Mouse (Mus musculus): Measurements from ENCODE around the gene Krt12. TPM values are rescaled to one million over a fixed set of nuclear protein-coding genes. Genes with fewer than 3 reads are reported as not detected.

The Krt12 gene
- polyA plus RNA-seq, 1 experiment = not detected

GRCm38 (mm10) chr11:99388661-99389060 lies 33.4 kb downstream of the Krt12 start:
- H3K4me1 ChIP-seq (ENCODE audit: control insufficient read depth, insufficient read depth, low read length) = peaks cover 3% of the 10 kb centered on the region
- no peak overlapping the region for H3K27ac ChIP-seq (ENCODE audit: insufficient read depth, low read depth, low read length)
- no peak for TF ChIP-seq POLR2A (IDR thresholded peaks at IDR 0.05; ENCODE audit: borderline replicate concordance, low read depth, low read length)
- no peak for TF ChIP-seq CTCF (IDR thresholded peaks at IDR 0.05; ENCODE audit: low read depth, low read length)
- no peak overlapping the region for H3K4me3 ChIP-seq (ENCODE audit: insufficient read depth, low read length)

GRCm38 (mm10) chr11:99385813-99386721 lies 36.0 kb downstream of the Krt12 start:
- Histone ChIP-seq H3K4me3 (ENCODE audit: insufficient read depth, low read length) (peak overlapping the region; percentile 66), H3K4me1 (ENCODE audit: control insufficient read depth, insufficient read depth, low read length) (peaks cover 3% of the 10 kb centered on the region), H3K27ac (ENCODE audit: insufficient read depth, low read depth, low read length) (peak overlapping the region; percentile 81)
- TF ChIP-seq CTCF (IDR thresholded peaks at IDR 0.05; ENCODE audit: low read depth, low read length) = no peak
- no peak for TF ChIP-seq POLR2A (IDR thresholded peaks at IDR 0.05; ENCODE audit: borderline replicate concordance, low read depth, low read length)

GRCm38 (mm10) chr11:99379568-99379967 lies 42.5 kb downstream of the Krt12 start:
- TF ChIP-seq CTCF (IDR thresholded peaks at IDR 0.05; ENCODE audit: low read depth, low read length) = peak; percentile 94
- TF ChIP-seq POLR2A (IDR thresholded peaks at IDR 0.05; ENCODE audit: borderline replicate concordance, low read depth, low read length) = no peak

GRCm38 (mm10) chr11:99374803-99375202 lies 47.3 kb downstream of the Krt12 start, which contains the start of gene Krt28:
TSS of gene Krt28 (minus strand) at chr11:99374903.
- TF ChIP-seq CTCF (IDR thresholded peaks at IDR 0.05; ENCODE audit: low read depth, low read length) (no peak), POLR2A (IDR thresholded peaks at IDR 0.05; ENCODE audit: borderline replicate concordance, low read depth, low read length) (no peak)
- Histone ChIP-seq H3K4me1 (ENCODE audit: control insufficient read depth, insufficient read depth, low read length) (peaks cover under 1% of the 10 kb centered on the region), H3K4me3 (ENCODE audit: insufficient read depth, low read length) (no peak within 1 kb of the TSS), H3K27ac (ENCODE audit: insufficient read depth, low read depth, low read length) (no peak within 1 kb of the TSS)

More at GRCm38 (mm10) chr11:99379568-99379967, 42.5 kb downstream of the Krt12 start:
- no peaks in the 10 kb centered on the region for H3K4me1 ChIP-seq (ENCODE audit: control insufficient read depth, insufficient read depth, low read length)
- H3K4me3 ChIP-seq (ENCODE audit: insufficient read depth, low read length) = no peak overlapping the region
- H3K27ac ChIP-seq (ENCODE audit: insufficient read depth, low read depth, low read length) = no peak overlapping the region

GRCm38 (mm10) chr11:99369853-99370451 lies 52.1 kb downstream of the Krt12 start:
- H3K27ac ChIP-seq (ENCODE audit: insufficient read depth, low read depth, low read length) = no peak overlapping the region
- no peak overlapping the region for H3K4me3 ChIP-seq (ENCODE audit: insufficient read depth, low read length)
- TF ChIP-seq CTCF (IDR thresholded peaks at IDR 0.05; ENCODE audit: low read depth, low read length) = no peak
- TF ChIP-seq POLR2A (IDR thresholded peaks at IDR 0.05; ENCODE audit: borderline replicate concordance, low read depth, low read length) = no peak
- peaks cover 3% of the 10 kb centered on the region for H3K4me1 ChIP-seq (ENCODE audit: control insufficient read depth, insufficient read depth, low read length)

- Histone ChIP-seq H3K4me1 (ENCODE audit: control insufficient read depth, insufficient read depth, low read length) (peaks cover 3% of the 10 kb centered on the region), H3K27ac (ENCODE audit: insufficient read depth, low read depth, low read length) (no peak overlapping the region), H3K4me3 (ENCODE audit: insufficient read depth, low read length) (no peak overlapping the region)
- TF ChIP-seq CTCF (IDR thresholded peaks at IDR 0.05; ENCODE audit: low read depth, low read length) (no peak), POLR2A (IDR thresholded peaks at IDR 0.05; ENCODE audit: borderline replicate concordance, low read depth, low read length) (no peak)
Measured at GRCm38 (mm10) chr11:99369229-99369628, 52.8 kb downstream of the Krt12 start.

- Histone ChIP-seq H3K4me3 (ENCODE audit: insufficient read depth, low read length) (no peak overlapping the region), H3K4me1 (ENCODE audit: control insufficient read depth, insufficient read depth, low read length) (peaks cover 3% of the 10 kb centered on the region), H3K27ac (ENCODE audit: insufficient read depth, low read depth, low read length) (no peak overlapping the region)
- TF ChIP-seq POLR2A (IDR thresholded peaks at IDR 0.05; ENCODE audit: borderline replicate concordance, low read depth, low read length) = no peak
- no peak for TF ChIP-seq CTCF (IDR thresholded peaks at IDR 0.05; ENCODE audit: low read depth, low read length)
Measured at GRCm38 (mm10) chr11:99366791-99367190, 55.3 kb downstream of the Krt12 start.

Other genes with a start within 250 kb of the Krt12 start
- gene Smarce1, start 191.2 kb downstream of the Krt12 start, polyA plus RNA-seq (2012; ENCODE audit: insufficient read depth, insufficient read length, missing spikeins) = 98.6 and 111 TPM in 2 replicates
- gene Krt222, start 178.2 kb downstream of the Krt12 start, polyA plus RNA-seq (2012; ENCODE audit: insufficient read depth, insufficient read length, missing spikeins) = not detected in 2 replicates
- gene Krt24, start 137.0 kb downstream of the Krt12 start, polyA plus RNA-seq (2012; ENCODE audit: insufficient read depth, insufficient read length, missing spikeins) = not detected in 2 replicates
- not detected in 2 replicates for gene Krt25, start 99.3 kb downstream of the Krt12 start, polyA plus RNA-seq (2012; ENCODE audit: insufficient read depth, insufficient read length, missing spikeins)
- gene Krt26, start 84.3 kb downstream of the Krt12 start, polyA plus RNA-seq (2012; ENCODE audit: insufficient read depth, insufficient read length, missing spikeins) = not detected in 2 replicates
- gene Krt27, start 71.2 kb downstream of the Krt12 start, polyA plus RNA-seq (2012; ENCODE audit: insufficient read depth, insufficient read length, missing spikeins) = not detected in 2 replicates
- gene Krt28, start 47.4 kb downstream of the Krt12 start, polyA plus RNA-seq (2012; ENCODE audit: insufficient read depth, insufficient read length, missing spikeins) = not detected in 2 replicates
- gene Krt10, start 32.9 kb downstream of the Krt12 start, polyA plus RNA-seq (2012; ENCODE audit: insufficient read depth, insufficient read length, missing spikeins) = 5.0 and 6.4 TPM in 2 replicates
- gene Krt20, start 15.9 kb upstream of the Krt12 start, polyA plus RNA-seq (2012; ENCODE audit: insufficient read depth, insufficient read length, missing spikeins) = not detected in 2 replicates
- gene Krt23, start 70.9 kb upstream of the Krt12 start, polyA plus RNA-seq (2012; ENCODE audit: insufficient read depth, insufficient read length, missing spikeins) = not detected in 2 replicates
- gene Krt39, start 99.1 kb upstream of the Krt12 start, polyA plus RNA-seq (2012; ENCODE audit: insufficient read depth, insufficient read length, missing spikeins) = not detected in 2 replicates
- not detected in 2 replicates for gene Krt40, start 120.9 kb upstream of the Krt12 start, polyA plus RNA-seq (2012; ENCODE audit: insufficient read depth, insufficient read length, missing spikeins)
- not detected in 2 replicates for gene Krtap3-3, start 128.6 kb upstream of the Krt12 start, polyA plus RNA-seq (2012; ENCODE audit: insufficient read depth, insufficient read length, missing spikeins)
- gene Krtap3-2, start 134.6 kb upstream of the Krt12 start, polyA plus RNA-seq (2012; ENCODE audit: insufficient read depth, insufficient read length, missing spikeins) = not detected in 2 replicates
- not detected in 2 replicates for gene Gm11939, start 137.2 kb upstream of the Krt12 start, polyA plus RNA-seq (2012; ENCODE audit: insufficient read depth, insufficient read length, missing spikeins)
- not detected in 2 replicates for gene Krtap3-1, start 144.4 kb upstream of the Krt12 start, polyA plus RNA-seq (2012; ENCODE audit: insufficient read depth, insufficient read length, missing spikeins)
- gene Krtap1-5, start 158.8 kb upstream of the Krt12 start, polyA plus RNA-seq (2012; ENCODE audit: insufficient read depth, insufficient read length, missing spikeins) = not detected in 2 replicates
- not detected in 2 replicates for gene Krtap1-4, start 161.4 kb upstream of the Krt12 start, polyA plus RNA-seq (2012; ENCODE audit: insufficient read depth, insufficient read length, missing spikeins)
- gene Krtap1-3, start 169.1 kb upstream of the Krt12 start, polyA plus RNA-seq (2012; ENCODE audit: insufficient read depth, insufficient read length, missing spikeins) = not detected in 2 replicates
- not detected in 2 replicates for gene Krtap9-3, start 175.8 kb upstream of the Krt12 start, polyA plus RNA-seq (2012; ENCODE audit: insufficient read depth, insufficient read length, missing spikeins)
- not detected in 2 replicates for gene Gm11938, start 181.0 kb upstream of the Krt12 start, polyA plus RNA-seq (2012; ENCODE audit: insufficient read depth, insufficient read length, missing spikeins)
- not detected in 2 replicates for gene Gm11937, start 187.9 kb upstream of the Krt12 start, polyA plus RNA-seq (2012; ENCODE audit: insufficient read depth, insufficient read length, missing spikeins)
- not detected in 2 replicates for gene Krtap2-4, start 192.6 kb upstream of the Krt12 start, polyA plus RNA-seq (2012; ENCODE audit: insufficient read depth, insufficient read length, missing spikeins)
- gene Gm11562, start 198.2 kb upstream of the Krt12 start, polyA plus RNA-seq (2012; ENCODE audit: insufficient read depth, insufficient read length, missing spikeins) = not detected in 2 replicates
- gene Krtap4-1, start 206.0 kb upstream of the Krt12 start, polyA plus RNA-seq (2012; ENCODE audit: insufficient read depth, insufficient read length, missing spikeins) = not detected in 2 replicates
- not detected in 2 replicates for gene Krtap4-2, start 212.8 kb upstream of the Krt12 start, polyA plus RNA-seq (2012; ENCODE audit: insufficient read depth, insufficient read length, missing spikeins)
- gene Krtap4-7, start 221.8 kb upstream of the Krt12 start, polyA plus RNA-seq (2012; ENCODE audit: insufficient read depth, insufficient read length, missing spikeins) = not detected in 2 replicates
- gene Gm11555, start 228.0 kb upstream of the Krt12 start, polyA plus RNA-seq (2012; ENCODE audit: insufficient read depth, insufficient read length, missing spikeins) = not detected in 2 replicates
- gene Gm11563, start 236.7 kb upstream of the Krt12 start, polyA plus RNA-seq (2012; ENCODE audit: insufficient read depth, insufficient read length, missing spikeins) = not detected in 2 replicates
- gene Krtap4-6, start 243.7 kb upstream of the Krt12 start, polyA plus RNA-seq (2012; ENCODE audit: insufficient read depth, insufficient read length, missing spikeins) = not detected in 2 replicates

All from bone marrow macrophage, adult 2 months (primary cell).